Mouse (Mus musculus) intestine, postnatal 0 days (tissue): Measurements from ENCODE around the gene Prkci. TPM values are rescaled to one million over a fixed set of nuclear protein-coding genes. Genes with fewer than 3 reads are reported as not detected.

Experiments
- ATAC-seq: fragments of 200-750 bp; cut with Nextera tagmentation; 2 replicates; pipeline ENCODE4 v1.8.0; 2017; ENCODE audit warnings: mild to moderate bottlenecking, moderate TSS enrichment, moderate library complexity
- H3K27ac ChIP-seq: fragments of 300-500 bp; sonication (generic); 2 replicates; pipeline ENCODE4 v1.5.1; 2014; ENCODE audit warnings: mild to moderate bottlenecking, low read depth, low read length, moderate library complexity
- H3K27me3 ChIP-seq: fragments of 300-500 bp; sonication (generic); replicated peaks from 2 replicates; pipeline ENCODE4 v1.6.1; 2014; ENCODE audit warnings: low read length, mixed read lengths; ENCODE audit not compliant: control insufficient read depth, insufficient read depth
- H3K36me3 ChIP-seq: fragments of 300-500 bp; sonication (generic); 2 replicates; pipeline ENCODE4 v1.6.1; 2014; ENCODE audit warnings: mild to moderate bottlenecking, moderate library complexity; ENCODE audit not compliant: control insufficient read depth, insufficient read depth
- H3K4me1 ChIP-seq: fragments of 300-500 bp; sonication (generic); replicated peaks from 2 replicates; pipeline ENCODE4 v1.6.1; 2014; ENCODE audit warnings: antibody characterized with exemption, low read length, mixed read lengths; ENCODE audit not compliant: control insufficient read depth, insufficient read depth
- H3K4me2 ChIP-seq: fragments of 300-500 bp; sonication (generic); replicated peaks from 2 replicates; pipeline ENCODE4 v1.6.1; 2014; ENCODE audit warnings: low read depth, mild to moderate bottlenecking, moderate library complexity
- H3K4me3 ChIP-seq: fragments of 300-500 bp; sonication (generic); 2 replicates; pipeline ENCODE4 v1.5.1; 2014; ENCODE audit warnings: low read depth, low read length
- H3K9ac ChIP-seq: fragments of 300-500 bp; sonication (generic); 2 replicates; pipeline ENCODE4 v1.6.1; 2014; ENCODE audit warnings: mild to moderate bottlenecking, low read depth, low read length
- H3K9me3 ChIP-seq: fragments of 300-500 bp; sonication (generic); 2 replicates; pipeline ENCODE4 v1.6.1; 2016; ENCODE audit warnings: mixed run types; ENCODE audit not compliant: control insufficient read depth
- CTCF ChIP-seq: sonication (generic); IDR thresholded peaks from 2 replicates; pipeline ENCODE4 v1.5.1; 2016; ENCODE audit warnings: low read depth, mild to moderate bottlenecking, control low read depth, antibody characterized with exemption, moderate library complexity
- WGBS: fragments of 180-500 bp; shearing (Covaris S2); extraction: QIAGEN DNeasy Blood & Tissue Kit; methylation state at CpG from one replicate; pipeline ENCODE4 v1.1.7; 2014; 5-methylcytosine and 5-hydroxymethylcytosine counted together
- polyA plus RNA-seq: library from polyadenylated mRNA; unstranded; fragments of >200 nt; fragmentation: Nextera tagmentation; extraction: Ambion mirVana; gene quantifications from 2 replicates; pipeline ENCODE4 v1.2.1, GENCODE M21; 2015

The Prkci gene
- polyA plus RNA-seq, 1 experiment from 2014 or later: 14.5 TPM

GRCm38 (mm10) chr3:30959868-30960831, 35.4 kb upstream of the Prkci start:
- no peak overlapping the region for H3K9ac ChIP-seq
- no peaks in the 10 kb centered on the region for H3K9me3 ChIP-seq
- peaks cover 70% of the 10 kb centered on the region for H3K36me3 ChIP-seq
- H3K4me1 ChIP-seq: 0 out of 2 replicates have a peak, but pooled peaks cover 4% of the 10 kb centered on the region
- H3K4me3 ChIP-seq: no peak overlapping the region
- TF ChIP-seq CTCF: no peak
- no peaks in the 10 kb centered on the region for H3K27me3 ChIP-seq
- no peak overlapping the region; the same call in 1 of the 2 replicates for H3K27ac ChIP-seq
- no peak for ATAC-seq
- 62% methylated on average over 7 of the region's 7 CpGs for WGBS
- no peak overlapping the region for H3K4me2 ChIP-seq

- H3K4me3 ChIP-seq: no peak overlapping the region
- no peak overlapping the region for H3K27ac ChIP-seq
- 93% methylated on average over 4 of the region's 4 CpGs for WGBS
- TF ChIP-seq CTCF: peak; percentile 49
- peaks cover 52% of the 10 kb centered on the region for H3K36me3 ChIP-seq
- H3K4me2 ChIP-seq: no peak overlapping the region
- H3K9me3 ChIP-seq: no peaks in the 10 kb centered on the region
- no peaks in the 10 kb centered on the region for H3K27me3 ChIP-seq
- H3K4me1 ChIP-seq: peaks cover 4% of the 10 kb centered on the region; the same call in 1 of the 2 replicates
- no peak overlapping the region for H3K9ac ChIP-seq
- no peak for ATAC-seq
Measured at GRCm38 (mm10) chr3:30963100-30963499, 32.4 kb upstream of the Prkci start.

DNA sequence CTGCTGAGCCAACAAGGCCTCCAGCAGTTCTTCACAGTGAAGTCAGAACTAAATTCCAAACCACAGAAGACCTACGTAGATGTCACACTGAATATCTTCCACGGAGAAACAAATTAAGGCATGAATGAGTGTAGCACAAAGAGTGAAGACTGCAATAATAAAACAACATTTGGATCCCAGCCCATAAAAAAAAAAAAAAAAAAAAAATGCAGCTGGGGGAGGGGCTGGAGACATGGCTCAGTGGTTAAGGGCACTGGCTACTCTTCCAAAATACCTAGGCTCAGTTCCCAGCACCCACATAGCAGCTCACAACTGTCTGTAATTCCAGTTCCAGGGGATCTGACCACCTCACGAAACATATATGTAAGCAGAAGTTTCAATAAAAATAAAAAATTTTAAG, 31.3 kb upstream of the Prkci start:
- no peak overlapping the region for H3K4me3 ChIP-seq
- H3K27me3 ChIP-seq: no peaks in the 10 kb centered on the region
- WGBS: 92% methylated on average over 3 of the region's 3 CpGs
- H3K4me1 ChIP-seq: peaks cover 4% of the 10 kb centered on the region; the same call in 1 of the 2 replicates
- TF ChIP-seq CTCF: no peak
- H3K9me3 ChIP-seq: no peaks in the 10 kb centered on the region
- no peak overlapping the region for H3K27ac ChIP-seq
- peaks cover 43% of the 10 kb centered on the region for H3K36me3 ChIP-seq
- no peak overlapping the region for H3K4me2 ChIP-seq
- no peak overlapping the region for H3K9ac ChIP-seq
- ATAC-seq: no peak

DNA sequence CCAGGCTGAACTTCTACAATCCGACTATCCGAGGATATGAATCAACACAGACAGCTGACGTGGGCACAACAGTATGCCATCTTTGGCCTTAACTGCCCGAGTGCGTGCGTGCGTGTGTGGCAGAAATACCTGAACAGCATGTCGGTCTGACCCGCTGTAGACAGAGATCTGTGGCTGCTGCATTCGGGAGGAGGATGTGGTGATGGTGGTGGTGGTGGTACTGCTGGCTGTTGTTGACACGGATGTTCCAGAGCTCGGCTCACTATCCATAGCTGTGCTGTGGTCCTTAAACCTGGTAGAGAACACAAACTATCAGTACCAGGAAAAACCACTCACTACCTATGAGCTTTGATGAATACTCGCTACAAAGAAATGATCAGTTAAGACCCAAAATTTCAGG, 29.9 kb upstream of the Prkci start:
- Histone ChIP-seq H3K4me2 (no peak overlapping the region), H3K9ac (no peak overlapping the region), H3K4me1 (no peaks in the 10 kb centered on the region; the same call in 1 of the 2 replicates), H3K27me3 (no peaks in the 10 kb centered on the region), H3K27ac (no peak overlapping the region), H3K9me3 (no peaks in the 10 kb centered on the region), H3K4me3 (no peak overlapping the region), H3K36me3 (peaks cover 32% of the 10 kb centered on the region)
- ATAC-seq: no peak
- 94% methylated on average over 13 of the region's 13 CpGs for WGBS
- TF ChIP-seq CTCF: no peak

DNA sequence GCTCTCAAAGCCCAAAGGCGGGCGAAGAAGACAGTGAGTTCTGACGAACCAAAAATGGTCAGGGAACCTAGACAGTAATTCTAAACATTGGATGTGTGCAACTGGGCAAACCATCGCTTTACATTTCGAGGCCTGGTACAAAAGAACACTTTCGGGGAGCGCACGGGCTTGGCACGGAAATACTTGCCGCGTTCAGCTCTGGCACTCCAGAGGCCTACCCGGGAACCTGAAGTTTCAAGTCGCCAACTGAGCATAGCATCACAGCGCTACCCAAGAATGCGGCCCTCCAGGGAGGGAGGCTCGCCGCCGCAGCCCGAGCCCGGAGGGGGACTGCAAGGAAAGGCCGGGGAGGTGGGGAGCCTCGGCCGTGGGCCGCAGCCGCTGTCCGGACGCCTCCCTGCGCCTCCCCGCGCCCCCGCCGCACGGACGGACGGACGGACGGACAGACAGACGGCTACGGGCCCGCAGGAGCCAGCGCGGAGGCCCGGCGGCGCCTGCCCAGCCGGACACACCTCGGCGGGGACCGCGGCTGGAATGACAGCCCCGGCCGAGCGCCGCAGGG, 26.9 kb upstream of the Prkci start:
- under 1% methylated on average over 46 of the region's 54 CpGs for WGBS
- H3K4me3 ChIP-seq: peak overlapping the region; percentile 100
- peaks cover 14% of the 10 kb centered on the region for H3K36me3 ChIP-seq

DNA sequence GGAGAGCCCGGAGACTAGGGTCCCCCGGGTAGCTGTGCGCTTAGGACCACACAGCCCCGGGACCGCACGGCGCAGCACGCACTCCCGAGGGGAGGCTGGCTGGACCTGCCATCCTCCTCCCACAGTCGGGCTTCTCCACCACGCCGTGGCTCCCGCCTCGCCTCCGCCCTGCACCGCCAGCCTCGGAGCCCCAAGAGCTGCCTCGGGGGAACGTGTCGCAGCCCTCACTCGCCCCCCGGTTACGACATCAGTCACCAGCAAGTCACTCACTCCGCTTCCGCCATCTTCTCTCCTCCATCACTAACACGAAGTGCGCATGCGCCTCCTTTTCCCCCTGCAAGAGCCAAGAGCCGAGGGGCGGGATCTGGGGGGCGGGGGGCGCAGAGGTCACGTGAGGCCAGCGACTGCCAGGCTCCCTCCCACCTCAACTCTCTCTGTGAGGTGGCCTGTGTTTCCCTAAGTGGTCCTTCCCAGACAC, 26.4 kb upstream of the Prkci start, which contains the start of gene Phc3:
TSS of gene Phc3 (minus strand) at position 312 of the 478 bp plus-strand sequence.
- Histone ChIP-seq H3K4me3 (peak within 1 kb of the TSS; percentile 100), H3K27ac (peak within 1 kb of the TSS; percentile 94), H3K9ac (peak within 1 kb of the TSS; percentile 85), H3K4me2 (peak within 1 kb of the TSS; percentile 79), H3K27me3 (no peaks in the 10 kb centered on the region), H3K4me1 (no peaks in the 10 kb centered on the region; the same call in 1 of the 2 replicates), H3K36me3 (peaks cover 10% of the 10 kb centered on the region), H3K9me3 (no peaks in the 10 kb centered on the region)
- TF ChIP-seq CTCF: no peak
- ATAC-seq: peak; percentile 71
- under 1% methylated on average over 33 of the region's 34 CpGs for WGBS

More for the DNA sequence above, 26.9 kb upstream of the Prkci start:
- Histone ChIP-seq H3K4me1 (no peaks in the 10 kb centered on the region; the same call in 1 of the 2 replicates), H3K9me3 (no peaks in the 10 kb centered on the region), H3K9ac (peak overlapping the region; percentile 85), H3K4me2 (peak overlapping the region; percentile 79), H3K27me3 (no peaks in the 10 kb centered on the region), H3K27ac (peak overlapping the region; percentile 94)
- TF ChIP-seq CTCF: no peak
- ATAC-seq: peak; percentile 73
